Mouse (Mus musculus) 3134 (cell line): Measurements from ENCODE around the gene Rinl.

Experiments
- DNase-seq: peaks from one replicate; pipeline ENCODE4 v3.0.0-alpha.2; 2011; ENCODE audit warnings: low spot score; ENCODE audit not compliant: insufficient read length; ENCODE audit errors: extremely low read depth

Gene Rinl

DNA sequence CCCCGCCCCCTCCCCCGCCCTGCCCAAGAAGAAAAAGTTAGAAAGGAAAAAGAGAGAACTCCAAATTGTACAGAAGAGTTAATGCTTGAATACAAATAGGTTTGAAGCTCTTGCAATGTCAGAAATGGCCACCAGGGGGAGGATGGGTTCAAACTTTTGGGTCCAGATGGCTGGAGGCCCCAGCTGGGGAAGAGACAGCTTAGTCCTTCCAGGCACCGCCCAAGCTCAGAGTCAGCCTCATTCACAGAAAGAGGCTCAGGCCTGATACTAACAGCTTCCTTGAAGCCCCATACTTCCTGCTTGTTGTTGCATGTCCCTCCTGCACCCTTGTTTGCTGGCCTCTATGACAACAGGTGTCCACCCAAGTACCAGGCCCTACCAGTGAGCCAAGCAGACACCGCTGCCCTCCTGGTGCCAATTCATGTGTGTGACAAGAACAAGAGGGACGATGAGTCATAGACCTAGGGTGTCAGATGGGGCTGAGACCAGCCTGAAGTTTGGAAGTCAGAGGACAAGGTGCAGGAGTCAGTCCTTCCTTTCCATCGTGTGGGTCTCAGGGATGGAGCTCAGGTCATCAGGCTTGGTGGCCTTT is 8.6 kb upstream of the Rinl start:
- DNase-seq = peak; percentile 57

GRCm38 (mm10) chr7:28780857-28781256 is 7.9 kb upstream of the Rinl start:
- DNase-seq = no peak

GRCm38 (mm10) chr7:28781261-28781663 is 7.5 kb upstream of the Rinl start:
- DNase-seq = no peak

DNA sequence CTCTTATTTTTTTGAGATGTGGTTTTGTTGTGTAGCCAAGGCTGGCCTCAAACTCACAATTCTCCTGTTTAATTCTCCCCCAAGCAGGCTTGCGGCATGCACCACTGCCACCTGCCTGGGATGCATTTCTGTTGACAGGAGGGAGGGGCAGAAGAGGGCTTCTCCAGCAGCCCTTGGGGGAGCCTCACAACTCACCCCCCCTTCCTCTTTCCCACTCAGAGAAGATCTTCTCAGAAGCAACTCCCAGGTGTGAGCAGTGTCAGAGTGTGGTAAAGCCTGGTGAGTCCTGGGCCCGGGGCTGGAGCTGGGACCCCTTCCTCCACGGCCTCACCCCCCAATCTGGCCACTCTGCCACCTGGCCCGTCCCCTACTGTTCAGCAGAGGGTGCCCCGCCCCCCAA is 3.6 kb upstream of the Rinl start:
- no peak for DNase-seq

DNA sequence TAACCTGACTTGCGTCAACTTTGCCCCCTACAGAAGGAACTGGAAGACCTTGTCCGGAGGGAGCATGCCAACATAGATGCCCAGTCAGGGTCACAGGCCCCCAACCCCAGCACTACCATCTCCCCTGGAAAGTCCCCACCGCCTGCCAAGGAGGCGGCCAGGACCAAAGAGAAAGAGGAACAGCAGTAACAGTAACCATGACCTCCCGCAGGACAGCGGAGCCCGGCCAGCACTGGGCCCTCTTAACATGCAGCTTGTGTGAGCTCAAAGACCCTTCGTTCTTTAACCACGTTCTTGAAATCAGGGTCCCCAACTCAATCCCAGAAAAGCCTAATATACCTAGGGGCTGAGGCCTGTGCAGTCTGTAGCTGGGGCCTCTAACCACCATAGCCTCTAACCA is 885 bp upstream of the Rinl start:
- no peak for DNase-seq

GRCm38 (mm10) chr7:28789235-28789634 is 466 bp downstream of the Rinl start:
- no peak for DNase-seq

DNA sequence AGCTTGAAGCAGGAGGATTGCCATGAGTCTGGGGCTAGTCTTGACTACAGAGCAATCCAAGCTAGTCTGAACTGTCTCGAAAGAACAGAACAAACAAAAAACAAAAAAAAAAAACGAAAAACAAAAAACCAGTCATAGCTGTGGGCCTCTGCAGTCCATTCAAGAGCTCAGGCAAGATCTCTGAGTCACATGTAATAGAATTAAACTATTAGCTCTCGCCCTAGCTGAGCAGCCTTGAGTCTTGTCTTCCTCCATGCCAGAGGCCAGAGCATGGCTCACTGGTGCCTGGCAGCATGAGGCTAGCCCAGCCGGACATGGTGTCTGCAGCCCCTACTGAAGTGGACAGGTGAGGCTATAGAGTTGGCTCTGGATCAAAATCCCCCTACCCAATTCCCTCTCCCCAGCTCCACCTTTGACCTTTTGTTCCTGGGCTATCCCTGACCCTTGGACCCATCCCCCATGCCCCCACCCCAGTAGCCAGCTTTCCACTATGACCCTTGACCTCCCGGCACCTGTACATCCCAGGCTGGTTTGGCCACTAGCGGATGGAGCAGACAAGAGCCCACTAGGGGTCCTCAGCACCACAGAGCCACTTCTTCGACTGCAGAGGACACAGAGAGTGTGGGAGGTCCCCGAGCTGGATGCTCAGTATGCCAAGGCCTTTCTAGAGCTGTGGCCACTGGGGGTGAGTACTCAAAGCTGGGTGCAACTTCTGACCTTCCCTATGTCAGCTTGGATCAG is 1.5 kb downstream of the Rinl start:
- no peak for DNase-seq

DNA sequence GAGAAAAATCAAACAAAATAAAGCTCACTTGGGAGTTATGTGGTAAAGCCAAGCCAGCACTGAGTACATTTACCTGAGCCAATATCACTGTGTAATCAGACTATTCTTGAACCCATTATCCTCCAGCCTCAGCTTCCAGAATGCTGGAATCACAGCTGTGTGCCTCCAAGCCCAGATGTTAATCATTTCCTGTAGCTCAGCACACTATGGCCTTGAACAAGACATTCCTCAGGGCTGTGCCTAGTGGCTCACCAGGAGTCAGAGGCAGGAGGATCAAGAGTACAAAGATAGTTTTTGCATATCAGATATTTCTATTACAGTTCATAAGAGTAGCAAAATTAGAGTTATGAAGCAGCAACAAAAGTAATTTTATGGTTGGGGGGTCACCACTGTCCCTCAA is 2.9 kb downstream of the Rinl start:
- DNase-seq = no peak

DNA sequence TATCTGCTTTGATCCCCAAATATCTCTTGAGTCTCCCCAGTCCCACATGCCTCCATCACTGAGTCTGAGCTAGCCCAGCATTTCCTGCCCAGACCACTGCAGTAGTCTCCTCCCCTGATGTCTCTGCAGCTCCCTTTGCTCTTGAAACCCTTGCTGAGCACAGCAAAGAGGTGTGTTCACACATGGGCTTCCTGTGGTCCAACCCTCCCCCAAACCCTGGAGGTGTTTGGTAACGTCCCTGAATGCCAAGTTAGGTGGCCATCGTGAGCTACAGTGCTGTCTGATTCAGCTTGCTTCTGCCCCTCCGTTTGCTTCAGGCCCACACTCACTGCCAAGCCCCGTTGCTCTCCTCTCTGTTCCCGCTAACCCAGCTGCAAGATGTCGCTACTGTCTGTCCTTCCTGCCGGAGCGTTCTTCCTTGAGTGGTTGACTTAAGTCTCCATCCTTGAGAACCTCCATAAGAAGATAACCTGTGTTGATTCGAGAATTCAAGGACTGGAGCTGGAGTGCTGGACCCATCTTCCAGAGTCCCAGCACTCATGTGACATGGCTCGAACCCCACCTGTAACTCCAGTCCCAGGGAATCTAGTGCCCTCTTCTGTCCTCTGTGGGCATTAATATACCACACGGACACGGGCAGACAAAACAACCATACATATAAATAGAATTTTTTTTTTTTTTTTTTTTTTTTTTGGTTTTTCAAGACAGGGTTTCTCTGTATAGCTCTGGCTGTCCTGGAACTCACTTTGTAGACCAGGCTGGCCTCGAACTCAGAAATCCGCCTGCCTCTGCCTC is 3.8 kb downstream of the Rinl start:
- DNase-seq = no peak

DNA sequence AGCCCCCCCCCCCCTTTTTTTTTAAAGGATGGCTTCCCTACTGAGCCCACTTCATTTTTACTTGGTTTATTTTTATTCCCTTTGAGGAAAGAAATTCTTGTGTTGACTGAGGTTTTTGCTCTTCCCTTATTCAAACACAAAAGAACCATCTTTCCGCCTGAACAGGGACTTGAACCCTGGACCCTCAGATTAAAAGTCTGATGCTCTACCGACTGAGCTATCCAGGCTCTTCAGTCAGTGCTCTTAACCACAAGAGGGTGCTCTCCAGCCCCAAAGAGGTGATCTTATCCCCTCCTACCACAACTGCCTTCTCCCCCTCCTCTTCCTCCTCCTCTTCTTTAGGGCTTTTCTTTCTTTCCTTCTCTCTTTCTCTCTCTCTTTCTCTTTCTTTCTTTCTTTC is 5.1 kb downstream of the Rinl start:
- no peak for DNase-seq

DNA sequence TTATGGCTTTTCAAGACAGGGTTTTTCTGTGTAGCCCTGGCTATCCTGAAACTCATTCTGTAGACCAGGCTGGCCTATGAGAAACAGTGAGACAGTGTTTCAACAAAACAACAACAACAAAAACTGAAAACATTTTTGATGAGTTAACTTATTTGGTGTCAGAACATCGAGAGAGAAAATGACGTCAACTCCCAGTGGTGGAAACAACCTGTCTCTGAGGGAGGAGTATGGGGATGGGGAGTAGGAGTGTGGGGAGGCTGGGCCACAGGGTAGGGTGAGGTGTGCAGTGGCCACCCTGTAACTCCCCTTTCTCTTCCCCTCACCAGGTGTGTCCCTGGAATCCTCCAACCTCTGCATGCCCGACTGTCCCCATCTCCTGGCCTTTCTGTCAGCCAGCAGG is 5.7 kb downstream of the Rinl start:
- DNase-seq = no peak

DNA sequence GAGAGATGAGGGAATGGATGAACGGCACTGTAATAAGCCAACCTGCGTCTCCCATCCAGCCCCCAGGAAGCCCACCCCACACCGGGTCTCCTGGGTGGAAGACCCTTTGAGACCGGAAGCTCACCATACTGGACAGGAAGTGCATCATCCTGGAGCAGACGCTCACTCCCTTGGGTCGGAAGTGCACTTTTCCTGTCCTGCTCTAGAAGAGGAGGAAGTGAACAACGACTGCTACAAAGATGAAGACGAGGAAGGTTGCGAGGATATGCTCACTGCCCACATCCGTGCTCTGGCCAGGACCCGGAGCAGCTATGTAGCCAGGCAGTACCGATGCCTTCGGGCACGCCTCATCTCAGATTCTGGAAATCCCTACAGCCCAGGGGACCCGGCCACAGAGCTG is 7.1 kb downstream of the Rinl start:
- no peak for DNase-seq

- DNase-seq = peak; percentile 72
Measured at GRCm38 (mm10) chr7:28796562-28796975, 7.8 kb downstream of the Rinl start.

DNA sequence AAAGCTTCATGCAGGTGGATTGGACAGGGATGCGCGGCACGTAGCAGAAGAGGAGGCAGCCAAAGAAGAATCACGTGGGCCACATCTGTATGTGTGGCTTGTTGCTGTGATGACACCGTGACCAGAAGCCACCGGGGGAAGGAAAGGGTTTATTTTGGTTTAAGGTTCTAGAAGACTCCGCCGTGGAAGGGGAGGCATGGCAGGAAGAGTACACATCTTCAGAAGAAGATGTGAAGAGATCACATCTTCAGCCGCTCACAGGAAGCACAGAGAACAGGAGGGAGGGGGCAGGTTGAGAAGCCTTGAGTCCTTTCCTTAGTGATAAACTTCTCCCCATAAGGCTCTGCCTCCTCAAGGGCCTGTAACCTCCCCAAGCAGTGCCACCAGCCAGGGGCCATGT is 11.2 kb downstream of the Rinl start:
- DNase-seq = no peak

DNA sequence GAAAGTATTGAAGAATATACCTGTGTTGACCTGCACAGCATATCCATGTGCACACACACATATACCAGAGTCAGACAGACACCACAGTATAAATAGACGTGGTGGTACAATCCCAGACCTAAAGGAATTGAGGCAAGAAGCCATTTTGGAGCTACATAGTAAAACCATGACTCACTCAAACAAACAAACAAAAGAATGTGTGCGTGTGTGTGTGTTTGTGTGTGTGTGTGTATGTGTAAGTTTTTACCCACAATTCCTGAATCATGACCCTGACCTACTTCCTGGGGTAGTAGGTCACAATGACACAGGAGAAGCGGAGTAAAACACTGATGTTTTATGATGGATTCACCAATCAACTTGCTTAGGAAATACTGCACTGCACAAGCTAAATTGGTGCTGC is 12.7 kb downstream of the Rinl start:
- DNase-seq = peak; percentile 64

DNA sequence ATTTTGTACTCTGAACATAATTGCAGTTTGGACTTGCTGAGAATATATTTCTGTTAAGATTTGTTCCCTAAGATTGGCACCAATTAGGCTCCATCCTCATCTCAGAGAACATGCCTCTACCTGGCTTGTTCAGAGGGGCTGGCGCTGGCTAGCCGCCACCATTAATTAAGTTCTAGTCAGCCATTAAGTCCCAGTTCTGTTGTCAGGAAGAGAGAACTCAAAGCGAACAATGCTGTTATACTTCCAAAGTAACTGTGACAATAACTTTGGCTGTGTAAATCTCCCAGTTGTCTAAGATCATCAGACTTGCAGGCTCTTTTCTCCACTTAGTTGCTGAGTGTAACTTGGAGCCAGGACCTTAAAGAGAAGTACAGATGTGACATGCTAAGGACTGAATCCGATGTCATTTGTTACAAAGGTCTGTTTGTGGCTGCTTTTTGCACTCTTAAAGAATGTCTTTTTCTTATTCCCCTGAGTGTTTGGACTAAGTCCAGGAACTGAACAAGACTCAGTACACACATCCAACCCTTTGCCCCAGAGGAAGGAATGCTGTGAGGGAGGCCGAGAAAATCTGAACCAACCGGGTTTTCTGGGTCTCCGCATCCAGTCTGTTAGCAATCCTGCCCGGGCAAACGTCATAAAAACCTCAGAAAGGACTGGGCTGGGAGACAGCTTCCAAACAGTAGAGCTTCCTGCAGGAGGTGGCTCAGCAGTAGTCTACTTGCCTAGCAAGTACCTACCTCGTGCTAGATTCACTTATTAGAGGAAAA is 13.3 kb downstream of the Rinl start:
- peak; percentile 55 for DNase-seq

GRCm38 (mm10) chr7:28802846-28803588 is 14.2 kb downstream of the Rinl start:
- no peak for DNase-seq

- DNase-seq = no peak
Measured at GRCm38 (mm10) chr7:28803756-28804155, 15.0 kb downstream of the Rinl start.

GRCm38 (mm10) chr7:28806869-28807268 is 18.1 kb downstream of the Rinl start:
- DNase-seq = no peak

- DNase-seq = no peak
Measured at GRCm38 (mm10) chr7:28807641-28808220, 19.0 kb downstream of the Rinl start.
